Mouse (Mus musculus): ENCODE results near the gene Mmab.

Mmab gene

Small RNA genes lying within 50 kb of the gene (microRNA-seq; reads per million reads assigned to microRNA genes)
- 0 reads per million in 2 experiments for gene Mir7027

Measured in adrenal gland (tissue).